Mouse (Mus musculus) limb, embryonic 14.5 days (tissue): Measurements from ENCODE around the gene Gal3st2. TPM values are rescaled to one million over a fixed set of nuclear protein-coding genes. Genes with fewer than 3 reads are reported as not detected.
"Not testable (repeated sequence)": the region's sequence is repeated elsewhere in the genome, so short reads cannot be mapped to it uniquely, and the experiment has no call there.

Experiments used
- ATAC-seq: fragments of 200-750 bp; cut with Nextera tagmentation; 2 replicates; pipeline ENCODE4 v1.8.0; 2017; ENCODE audit warnings: low read depth, moderate number of reproducible peaks, moderate TSS enrichment; ENCODE audit not compliant: low FRiP score
- DNase-seq: peaks from one replicate; pipeline ENCODE4 v3.0.0-alpha.2; 2015; ENCODE audit warnings: low spot score
- H3K27ac ChIP-seq: fragments of 300-500 bp; sonication (generic); replicated peaks from 2 replicates; pipeline ENCODE4 v1.5.1; 2014; ENCODE audit warnings: low read depth, mild to moderate bottlenecking, low read length, moderate library complexity, mixed read lengths
- H3K27me3 ChIP-seq: fragments of 300-500 bp; sonication (generic); 2 replicates; pipeline ENCODE4 v1.6.1; 2014; ENCODE audit warnings: low read length, mixed read lengths; ENCODE audit not compliant: control insufficient read depth, insufficient read depth
- H3K36me3 ChIP-seq: fragments of 300-500 bp; sonication (generic); 2 replicates; pipeline ENCODE4 v1.6.1; 2014; ENCODE audit warnings: mild to moderate bottlenecking, low read length, moderate library complexity, mixed read lengths; ENCODE audit not compliant: control insufficient read depth, insufficient read depth
- H3K4me1 ChIP-seq: fragments of 300-500 bp; sonication (generic); 2 replicates; pipeline ENCODE4 v1.6.1; 2014; ENCODE audit warnings: antibody characterized with exemption, low read length, mixed read lengths; ENCODE audit not compliant: control insufficient read depth, insufficient read depth
- H3K4me2 ChIP-seq: fragments of 300-500 bp; sonication (generic); replicated peaks from 2 replicates; pipeline ENCODE4 v1.6.1; 2014; ENCODE audit warnings: low read depth, mild to moderate bottlenecking, low read length, moderate library complexity; ENCODE audit not compliant: severe bottlenecking
- H3K4me3 ChIP-seq: fragments of 300-500 bp; sonication (generic); replicated peaks from 2 replicates; pipeline ENCODE4 v1.5.1; 2014; ENCODE audit warnings: low read length
- H3K9ac ChIP-seq: fragments of 300-500 bp; sonication (generic); 2 replicates; pipeline ENCODE4 v1.6.1; 2014; ENCODE audit warnings: mild to moderate bottlenecking, low read depth, low read length, moderate library complexity; ENCODE audit not compliant: severe bottlenecking
- H3K9me3 ChIP-seq: fragments of 300-500 bp; sonication (generic); 2 replicates; pipeline ENCODE4 v1.6.1; 2016; ENCODE audit warnings: low read length; ENCODE audit not compliant: control insufficient read depth
- WGBS: fragments of 180-500 bp; shearing (Covaris S2); extraction: QIAGEN DNeasy Blood & Tissue Kit; methylation state at CpG from one replicate; pipeline ENCODE4 v1.1.7; 2014; 5-methylcytosine and 5-hydroxymethylcytosine counted together
- polyA plus RNA-seq, 2 experiments: library from polyadenylated mRNA; depleted of rRNA in 1 of 2; stranded (reverse) in 1 of 2; unstranded in 1 of 2; fragments of >200 nt; fragmentation: Nextera tagmentation in 1 of 2; extraction: Ambion mirVana in 1 of 2; gene quantifications; 2 replicates each; pipeline versions ENCODE4 v1.2.1 to v1.2.3; 2012 to 2014

The Gal3st2 gene
- polyA plus RNA-seq, 2 experiments: 0.08 to 0.23 TPM

- H3K27me3 ChIP-seq, H3K4me1 ChIP-seq, H3K4me3 ChIP-seq, H3K36me3 ChIP-seq, H3K9me3 ChIP-seq, H3K27ac ChIP-seq, H3K9ac ChIP-seq, ATAC-seq, DNase-seq, H3K4me2 ChIP-seq: not testable (repeated sequence)
- WGBS: 91% methylated on average over 3 of the region's 3 CpGs
Measured at GRCm38 (mm10) chr1:93922609-93923008, 61.5 kb downstream of the Gal3st2 start.

GRCm38 (mm10) chr1:93923098-93923497, 62.0 kb downstream of the Gal3st2 start:
- not testable (repeated sequence) for H3K4me1 ChIP-seq, H3K9ac ChIP-seq, H3K36me3 ChIP-seq, H3K27ac ChIP-seq, H3K9me3 ChIP-seq, H3K27me3 ChIP-seq, H3K4me2 ChIP-seq, H3K4me3 ChIP-seq, DNase-seq, ATAC-seq
- 45% methylated on average over 2 of the region's 2 CpGs for WGBS

Other genes with a start within 250 kb of the Gal3st2 start
- 248 and 275 TPM in 2 replicates for gene Stk25, start 202.6 kb upstream of the Gal3st2 start, polyA plus RNA-seq (2012; rRNA removed)
- gene Stk25, start 202.6 kb upstream of the Gal3st2 start, polyA plus RNA-seq (2014; fragmentation: Nextera tagmentation; extraction: Ambion mirVana): 204 and 217 TPM in 2 replicates
- 19.2 and 24.6 TPM in 2 replicates for gene Bok, start 175.6 kb upstream of the Gal3st2 start, polyA plus RNA-seq (2012; rRNA removed)
- gene Bok, start 175.6 kb upstream of the Gal3st2 start, polyA plus RNA-seq (2014; fragmentation: Nextera tagmentation; extraction: Ambion mirVana): 31.6 and 34.9 TPM in 2 replicates
- gene Atg4b, start 109.8 kb upstream of the Gal3st2 start, polyA plus RNA-seq (2012; rRNA removed): 59.1 and 77.8 TPM in 2 replicates
- 81.8 and 94.0 TPM in 2 replicates for gene Atg4b, start 109.8 kb upstream of the Gal3st2 start, polyA plus RNA-seq (2014; fragmentation: Nextera tagmentation; extraction: Ambion mirVana)
- gene Thap4, start 106.4 kb upstream of the Gal3st2 start, polyA plus RNA-seq (2012; rRNA removed): 59.4 and 62.6 TPM in 2 replicates
- gene Thap4, start 106.4 kb upstream of the Gal3st2 start, polyA plus RNA-seq (2014; fragmentation: Nextera tagmentation; extraction: Ambion mirVana): 52.3 and 53.3 TPM in 2 replicates
- gene Dtymk, start 59.4 kb upstream of the Gal3st2 start, polyA plus RNA-seq (2012; rRNA removed): 279 and 285 TPM in 2 replicates
- 234 and 246 TPM in 2 replicates for gene Dtymk, start 59.4 kb upstream of the Gal3st2 start, polyA plus RNA-seq (2014; fragmentation: Nextera tagmentation; extraction: Ambion mirVana)
- 14.1 and 15.1 TPM in 2 replicates for gene Ing5, start 57.3 kb upstream of the Gal3st2 start, polyA plus RNA-seq (2012; rRNA removed)
- 9.9 and 11.7 TPM in 2 replicates for gene Ing5, start 57.3 kb upstream of the Gal3st2 start, polyA plus RNA-seq (2014; fragmentation: Nextera tagmentation; extraction: Ambion mirVana)
- gene D2hgdh, start 36.4 kb upstream of the Gal3st2 start, polyA plus RNA-seq (2012; rRNA removed): 25.1 and 34.0 TPM in 2 replicates
- 11.2 and 13.2 TPM in 2 replicates for gene D2hgdh, start 36.4 kb upstream of the Gal3st2 start, polyA plus RNA-seq (2014; fragmentation: Nextera tagmentation; extraction: Ambion mirVana)
- gene Gal3st2b, start 57.0 kb downstream of the Gal3st2 start, polyA plus RNA-seq (2012; rRNA removed): 0.18 and 0.50 TPM in 2 replicates
- 0.14 TPM in 1 of 2 replicates, not detected in the other for gene Gal3st2b, start 57.0 kb downstream of the Gal3st2 start, polyA plus RNA-seq (2014; fragmentation: Nextera tagmentation; extraction: Ambion mirVana)
- gene Gal3st2c, start 129.2 kb downstream of the Gal3st2 start, polyA plus RNA-seq (2012; rRNA removed): under 0.01 TPM in 1 of 2 replicates, not detected in the other
- gene Gal3st2c, start 129.2 kb downstream of the Gal3st2 start, polyA plus RNA-seq (2014; fragmentation: Nextera tagmentation; extraction: Ambion mirVana): not detected in 2 replicates
- gene Neu4, start 159.1 kb downstream of the Gal3st2 start, polyA plus RNA-seq (2012; rRNA removed): 0.04 TPM in 1 of 2 replicates, not detected in the other
- not detected in 2 replicates for gene Neu4, start 159.1 kb downstream of the Gal3st2 start, polyA plus RNA-seq (2014; fragmentation: Nextera tagmentation; extraction: Ambion mirVana)
- gene Pdcd1, start 191.2 kb downstream of the Gal3st2 start, polyA plus RNA-seq (2012; rRNA removed): 0.09 and 0.31 TPM in 2 replicates
- gene Pdcd1, start 191.2 kb downstream of the Gal3st2 start, polyA plus RNA-seq (2014; fragmentation: Nextera tagmentation; extraction: Ambion mirVana): 0.50 TPM in 1 of 2 replicates, not detected in the other